Mouse (Mus musculus) embryonic fibroblast, embryonic 13.5 days (primary cell): ENCODE results near the gene Als2.

Experiments
- CTCF ChIP-seq: IDR thresholded peaks from 2 replicates; pipeline ENCODE4 v1.5.1; 2011; ENCODE audit warnings: mild to moderate bottlenecking, control low read depth, low read length, moderate library complexity, borderline replicate concordance; ENCODE audit not compliant: insufficient read depth
- POLR2A ChIP-seq: IDR thresholded peaks from 2 replicates; pipeline ENCODE4 v1.6.1; 2011; ENCODE audit warnings: low read depth, mild to moderate bottlenecking, control low read depth, low read length, moderate library complexity

DNA sequence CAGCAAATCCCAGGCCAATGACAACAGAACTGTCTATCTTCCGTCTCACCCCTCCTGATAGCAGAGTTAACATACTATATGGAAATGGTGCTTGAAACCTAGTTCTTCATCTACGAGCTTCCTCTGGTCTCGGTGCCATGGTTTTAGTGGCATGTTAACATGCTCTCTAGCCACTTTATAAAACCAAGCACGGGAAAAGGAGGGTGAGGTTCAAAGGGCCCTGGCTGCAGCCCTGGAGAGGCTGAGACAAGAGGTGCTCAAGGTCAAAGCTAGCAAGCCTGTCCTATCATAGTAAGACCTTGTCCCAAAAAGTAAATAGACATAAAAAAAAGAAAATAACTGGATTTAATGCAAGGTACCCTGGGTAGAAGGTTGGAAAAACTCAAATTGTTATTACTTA is 25.4 kb downstream of the Als2 start:
- no peak for TF ChIP-seq CTCF
- TF ChIP-seq POLR2A: no peak
